Mouse (Mus musculus): ENCODE data around the gene Atg16l1.
"Not testable (repeated sequence)": the region's sequence is repeated elsewhere in the genome, so short reads cannot be mapped to it uniquely, and the experiment has no call there.

Gene Atg16l1

DNA sequence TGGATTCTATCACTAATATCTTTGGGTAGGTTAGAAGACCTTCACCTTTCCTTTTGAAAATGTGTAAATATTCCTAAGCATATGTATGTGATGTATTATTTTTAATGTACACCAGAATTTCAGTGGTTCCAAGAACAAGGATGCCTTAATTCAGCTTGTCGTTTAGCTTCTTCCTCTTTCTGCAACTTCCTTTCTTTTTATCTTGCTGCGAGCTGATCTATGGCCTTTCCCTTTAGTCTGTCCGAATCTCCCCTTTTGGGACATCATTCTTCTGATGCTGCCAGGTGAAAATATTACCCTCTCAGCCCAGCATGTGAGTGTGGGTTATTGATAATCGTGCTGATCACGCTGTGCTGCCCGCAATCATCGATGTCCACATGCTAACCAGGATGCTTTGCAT is 19.2 kb downstream of the Atg16l1 start:
- no peak for DNase-seq

DNA sequence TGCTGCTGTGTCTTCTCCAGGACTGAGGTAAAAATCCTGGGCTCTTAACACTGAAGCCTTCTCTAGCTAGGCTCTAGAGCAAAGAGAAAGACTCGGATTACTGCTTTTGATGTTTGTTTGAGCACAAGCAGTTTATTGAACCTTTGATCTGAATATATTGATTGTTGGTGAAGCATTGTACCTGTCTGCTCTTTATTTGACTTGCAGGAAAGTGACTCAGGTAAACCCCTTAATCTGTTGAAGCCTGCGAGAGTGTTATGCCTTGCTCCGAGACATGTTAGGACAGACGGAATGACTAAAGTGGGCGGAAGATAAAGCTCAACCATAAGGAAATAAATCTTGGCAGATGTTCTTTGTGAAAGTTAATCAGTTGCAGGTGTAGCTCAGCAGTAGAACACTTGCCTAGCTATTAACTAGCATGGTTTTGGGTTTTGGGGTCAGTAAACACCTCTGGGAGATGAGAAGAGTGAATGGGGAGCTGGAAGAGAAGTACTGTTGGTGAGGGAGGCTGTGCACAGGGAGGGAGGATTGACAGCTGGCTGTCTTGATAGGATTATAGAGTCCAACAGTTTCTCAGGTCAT is 23.6 kb downstream of the Atg16l1 start:
- peak; percentile 52 for DNase-seq

DNA sequence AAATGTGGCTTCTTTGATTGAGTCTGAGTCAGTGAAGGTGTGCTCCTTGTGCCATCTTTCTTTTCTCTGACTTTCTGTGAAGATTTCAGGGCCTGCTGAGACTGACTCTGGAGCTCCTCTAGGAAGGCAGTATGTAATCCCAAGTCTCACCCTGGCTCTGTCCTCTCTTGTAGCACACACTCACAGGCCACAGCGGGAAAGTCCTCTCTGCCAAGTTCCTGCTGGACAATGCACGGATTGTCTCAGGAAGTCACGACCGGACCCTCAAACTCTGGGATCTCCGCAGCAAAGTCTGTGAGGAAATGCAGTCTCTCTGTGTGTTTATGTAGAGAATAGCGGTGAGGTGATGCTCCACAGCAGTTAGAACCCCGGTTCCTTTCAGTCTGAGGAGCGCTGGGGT is 30.0 kb downstream of the Atg16l1 start:
- DNase-seq: peak; percentile 14

DNA sequence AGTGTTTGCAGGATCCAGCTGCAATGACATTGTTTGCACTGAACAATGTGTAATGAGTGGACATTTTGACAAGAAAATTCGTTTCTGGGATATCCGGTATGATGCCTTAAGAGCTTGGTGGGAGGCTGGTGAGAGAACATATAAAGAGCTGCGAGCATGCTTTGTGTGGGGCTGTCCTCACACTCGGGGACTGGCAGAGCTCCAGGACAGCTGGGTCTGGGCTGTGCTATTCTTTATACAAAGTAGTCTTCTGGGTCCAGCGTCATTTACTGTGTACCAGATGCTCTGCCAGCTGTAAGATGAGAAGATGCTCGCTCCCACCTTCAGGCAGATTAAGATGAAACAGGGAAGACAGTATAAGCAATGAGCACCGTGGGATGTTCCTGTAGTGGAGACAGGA is 30.6 kb downstream of the Atg16l1 start:
- no peak for DNase-seq

DNA sequence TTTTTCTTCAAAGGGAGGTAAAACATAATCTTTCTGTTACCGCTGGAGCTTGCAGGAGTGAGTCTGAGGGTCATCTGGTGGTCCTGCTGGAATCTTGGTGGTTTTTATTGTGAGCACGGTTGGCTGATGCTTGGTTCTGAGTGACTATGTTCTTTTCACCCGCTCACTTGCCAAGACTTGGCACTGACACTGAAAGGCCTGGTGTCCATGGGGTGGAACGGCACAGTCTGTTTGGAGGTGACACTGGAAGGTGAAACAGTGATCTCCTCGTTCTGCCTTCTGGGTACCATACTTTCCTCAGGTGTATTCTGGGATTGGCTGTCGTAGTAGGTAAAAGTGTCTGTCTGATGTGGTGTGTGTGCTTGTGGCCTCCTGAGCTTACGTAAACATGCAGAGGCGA is 34.0 kb downstream of the Atg16l1 start:
- DNase-seq: no peak

DNA sequence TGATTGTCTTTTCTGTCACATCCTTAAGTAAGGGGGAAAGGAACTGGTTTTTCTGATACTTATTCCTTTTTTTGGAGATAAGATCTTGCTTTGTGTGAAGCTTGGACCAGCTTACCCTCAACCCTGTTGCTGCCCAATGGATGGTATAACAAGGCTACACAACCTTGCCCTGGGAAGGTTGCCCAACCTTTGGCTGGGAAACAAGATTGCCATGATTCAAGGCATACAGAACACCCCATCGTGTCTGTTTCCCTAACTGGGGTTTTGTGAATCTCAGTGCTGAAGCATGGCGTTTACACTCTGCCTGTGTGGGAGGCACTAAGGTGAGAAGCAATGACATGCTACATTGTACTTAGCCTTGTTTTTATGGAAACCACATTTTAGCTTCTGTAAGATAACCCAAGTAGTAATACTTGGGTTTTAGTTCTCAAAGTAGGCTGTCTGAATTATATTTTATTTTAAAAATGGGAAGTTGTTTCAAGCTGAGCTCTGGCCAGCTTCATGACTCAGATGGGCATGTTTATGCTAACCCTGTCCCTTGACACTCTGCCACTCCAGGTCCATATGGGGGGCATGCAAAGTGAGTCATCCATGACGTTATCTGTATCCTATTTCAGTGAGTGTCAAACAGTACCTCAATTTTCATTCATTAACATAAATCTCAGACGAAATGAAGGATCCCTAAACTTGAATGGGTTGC is 36.9 kb downstream of the Atg16l1 start:
- no peak for DNase-seq

DNA sequence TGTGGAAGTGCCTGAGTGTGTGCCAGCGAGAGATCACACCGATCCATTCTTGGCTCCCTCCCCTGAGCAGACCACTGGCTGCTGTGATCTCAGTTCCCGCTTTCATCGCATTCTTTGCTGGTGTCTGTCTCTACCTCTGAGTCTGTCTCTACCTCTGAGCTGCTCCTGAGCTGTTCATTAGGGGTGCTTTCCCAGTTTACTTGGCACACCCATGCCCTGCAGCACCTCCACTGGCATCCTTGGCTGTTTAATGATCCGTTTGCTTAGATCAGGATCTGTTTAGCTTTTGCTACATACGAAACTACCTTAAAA is 37.4 kb downstream of the Atg16l1 start:
- DNase-seq: no peak

DNA sequence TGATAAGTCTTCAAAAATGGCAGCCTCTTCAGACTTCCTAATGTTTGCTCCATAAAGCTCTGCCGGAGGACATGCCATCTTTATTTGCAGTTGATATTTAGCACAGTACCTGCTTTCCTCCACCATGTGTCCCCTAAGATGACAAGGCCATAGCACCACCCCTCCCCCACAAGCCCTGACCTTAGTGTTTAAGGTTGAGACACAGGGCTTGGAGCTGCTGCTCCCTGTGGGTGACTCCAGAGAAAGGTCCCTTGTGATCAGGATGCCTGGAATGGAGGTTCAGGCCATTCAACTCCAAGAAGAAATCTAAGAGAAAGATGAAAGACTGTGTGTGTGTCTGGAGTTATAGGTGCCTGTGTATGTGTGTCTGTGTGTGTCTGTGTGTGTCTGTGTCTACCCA is 42.0 kb downstream of the Atg16l1 start:
- DNase-seq: no peak

DNA sequence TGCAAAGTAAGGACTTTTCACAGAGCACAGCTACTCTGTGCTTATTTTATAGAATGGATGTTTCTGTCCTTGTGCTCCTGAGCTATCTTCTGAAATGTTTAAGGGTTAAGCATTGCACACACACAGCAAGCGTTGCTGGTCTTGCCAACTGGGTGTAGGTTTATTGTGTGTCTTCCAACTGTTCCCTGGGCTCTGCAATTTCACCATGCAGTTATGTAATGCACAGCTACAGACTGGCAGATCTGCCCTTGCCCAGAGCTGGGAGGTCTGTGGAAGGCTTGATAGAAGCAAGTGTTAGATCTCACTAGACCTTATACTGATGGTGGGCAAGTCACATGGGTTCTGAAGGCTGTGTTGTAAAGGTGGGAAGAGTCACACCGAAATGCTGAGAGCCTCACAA is 42.6 kb downstream of the Atg16l1 start:
- DNase-seq: no peak

DNA sequence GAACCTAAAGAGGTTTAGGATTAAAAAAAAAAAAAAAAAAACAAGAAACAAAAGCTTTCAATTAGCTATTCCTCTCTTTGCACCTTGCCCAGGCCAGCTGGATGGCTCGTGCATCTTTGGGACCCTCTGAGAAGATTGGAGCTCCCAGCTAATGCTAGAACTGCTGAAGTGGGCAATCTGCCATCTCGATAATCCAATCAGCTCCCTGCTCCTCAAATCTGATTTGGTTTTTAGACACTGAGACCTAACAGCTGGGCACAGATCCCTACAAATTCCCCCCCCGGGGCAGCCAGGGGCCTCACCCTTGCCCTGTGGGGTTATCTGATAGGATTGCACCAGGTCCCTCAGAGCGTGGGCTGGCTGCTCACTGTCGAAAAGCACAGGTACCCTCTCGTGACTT is 47.9 kb downstream of the Atg16l1 start, which contains the start of gene Sag:
Sag (plus strand) TSS at position 105 of the 400 bp plus-strand sequence.
- no peak for DNase-seq

DNA sequence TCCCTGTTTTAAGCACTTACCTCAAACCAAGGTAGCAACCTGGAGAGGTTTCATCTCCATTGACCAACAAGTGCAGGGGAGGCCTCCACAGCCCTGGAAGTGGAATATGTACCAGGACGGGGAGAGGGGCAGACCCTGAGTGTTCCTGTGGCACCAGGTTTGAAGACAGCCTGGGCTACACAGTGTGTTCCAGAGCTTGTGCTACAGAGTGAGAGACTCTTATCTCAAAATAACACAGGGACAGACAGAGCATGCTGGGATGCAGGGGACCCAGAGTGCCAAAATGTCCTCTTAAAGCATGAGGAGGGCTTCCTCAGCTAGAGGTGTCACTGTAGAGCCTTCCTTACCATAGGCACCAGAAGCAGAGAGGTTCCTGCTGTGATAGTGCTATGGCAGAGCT is 52.1 kb downstream of the Atg16l1 start:
- DNase-seq: no peak

DNA sequence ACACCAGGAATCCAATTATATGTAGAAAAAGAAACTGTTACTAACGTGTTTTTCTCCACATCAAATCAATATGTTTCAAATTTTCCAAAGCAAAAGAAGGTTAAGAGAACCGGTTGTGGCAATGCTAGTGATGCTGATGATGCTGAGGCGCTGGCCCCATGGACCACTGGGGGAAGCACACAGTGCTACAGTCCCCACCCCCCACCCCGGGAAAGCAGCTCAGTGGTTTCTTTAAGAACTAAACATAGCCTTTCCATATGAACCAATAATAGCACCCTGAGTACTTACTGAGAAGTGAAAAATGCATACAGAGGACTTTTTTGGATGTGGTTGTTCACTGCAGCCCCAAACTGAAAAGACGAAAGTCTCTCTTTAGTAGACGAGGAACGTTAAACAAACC is 55.7 kb downstream of the Atg16l1 start:
- DNase-seq: no peak

DNA sequence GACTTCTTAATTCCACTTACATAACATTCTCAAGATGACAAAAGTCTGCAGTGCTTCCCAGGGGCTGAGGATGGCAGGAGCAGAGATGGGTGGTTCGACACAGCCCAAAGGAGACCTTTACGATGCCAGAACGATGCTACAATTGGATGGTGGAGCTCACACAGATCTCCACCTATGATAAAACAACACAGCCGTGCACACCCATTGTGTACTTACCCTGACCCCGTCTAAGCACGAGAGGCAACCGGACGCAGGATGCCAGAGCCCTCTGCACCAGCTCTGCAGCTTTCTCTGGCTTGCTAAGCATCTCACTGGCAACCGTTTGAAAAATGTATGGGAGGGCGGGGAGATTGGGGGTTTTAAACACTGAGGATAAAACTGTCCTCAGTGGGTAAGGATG is 56.4 kb downstream of the Atg16l1 start:
- DNase-seq: no peak

DNA sequence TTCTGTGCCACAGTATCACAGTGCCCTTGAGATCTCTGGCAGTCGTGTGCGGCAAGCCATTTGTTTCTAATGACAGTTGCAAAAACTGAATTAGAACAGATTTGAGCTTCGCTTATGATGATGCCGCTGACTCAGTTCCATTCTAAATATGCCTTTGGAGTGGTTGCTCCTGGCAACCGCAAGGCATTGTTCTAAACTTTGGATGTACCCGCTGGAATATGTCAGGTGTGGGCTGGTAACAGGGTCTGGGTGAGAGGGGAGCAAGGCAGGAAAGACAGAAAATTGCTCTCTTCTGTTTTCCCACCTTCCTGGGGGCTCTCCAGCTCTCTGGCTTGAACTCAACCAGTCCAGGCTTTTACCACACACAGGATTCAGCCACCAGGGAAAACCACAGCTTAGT is 57.5 kb downstream of the Atg16l1 start:
- no peak for DNase-seq

DNA sequence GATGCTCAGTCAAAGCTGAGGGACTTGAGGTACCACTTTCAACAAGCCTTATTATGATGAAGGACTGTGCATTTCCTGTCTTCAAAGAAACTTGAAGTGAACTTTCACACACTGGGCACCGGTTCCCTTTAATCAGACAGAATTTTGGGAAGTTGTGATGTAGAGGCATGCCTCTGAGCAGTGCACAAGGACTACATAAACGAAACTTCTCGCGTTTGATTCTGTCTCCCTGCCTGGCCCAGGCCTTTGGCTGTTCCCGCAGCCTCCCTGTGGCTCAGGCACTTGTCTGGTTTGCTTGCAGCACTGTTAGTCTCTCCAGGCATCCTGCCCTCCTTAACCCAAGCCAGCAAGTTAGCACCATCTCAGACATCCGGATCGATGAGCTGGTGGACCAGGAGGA is 58.0 kb downstream of the Atg16l1 start:
- peak; percentile 14 for DNase-seq

DNA sequence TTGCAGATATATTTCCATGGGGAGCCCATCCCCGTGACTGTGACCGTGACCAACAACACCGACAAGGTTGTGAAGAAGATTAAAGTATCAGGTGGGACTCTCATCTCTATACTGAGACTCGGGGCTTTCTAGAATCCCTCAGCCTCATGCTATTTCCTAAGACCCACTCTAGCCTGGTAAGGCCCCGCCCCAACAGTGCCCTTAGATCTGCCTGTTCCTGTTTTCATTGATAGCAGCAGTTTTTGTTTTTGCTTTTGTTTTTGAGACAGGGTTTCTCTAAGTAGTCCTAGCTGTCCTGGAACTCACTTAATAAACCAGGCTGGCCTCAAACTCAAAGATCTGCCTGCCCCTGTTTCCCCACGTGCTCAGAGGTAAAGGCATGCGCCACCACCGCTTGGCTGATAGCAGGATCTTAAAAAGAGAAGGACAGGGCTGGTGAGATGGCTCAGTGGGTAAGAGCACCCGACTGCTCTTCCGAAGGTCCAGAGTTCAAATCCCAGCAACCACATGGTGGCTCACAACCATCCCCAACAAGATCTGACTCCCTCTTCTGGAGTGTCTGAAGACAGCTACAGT is 68.8 kb downstream of the Atg16l1 start:
- DNase-seq: no peak

DNA sequence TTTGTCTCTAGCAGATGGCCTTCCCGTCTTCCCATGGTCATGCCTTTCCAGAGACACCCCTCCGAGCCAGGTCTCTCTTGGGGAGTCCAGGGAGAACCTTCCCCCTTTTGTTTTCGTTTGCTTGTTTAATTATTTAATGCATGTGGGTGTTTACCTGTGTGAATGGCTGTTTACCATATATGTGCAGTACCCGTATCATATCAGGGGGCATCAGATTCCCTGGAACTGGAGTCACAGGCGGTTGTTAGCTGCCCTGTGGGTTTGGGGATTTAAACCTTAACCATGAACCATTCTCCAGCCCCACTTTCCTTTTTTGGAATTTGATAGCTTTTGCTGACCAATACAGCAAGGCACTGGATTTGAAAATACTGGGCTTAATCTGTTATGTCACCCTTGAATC is 69.6 kb downstream of the Atg16l1 start:
- no peak for DNase-seq

DNA sequence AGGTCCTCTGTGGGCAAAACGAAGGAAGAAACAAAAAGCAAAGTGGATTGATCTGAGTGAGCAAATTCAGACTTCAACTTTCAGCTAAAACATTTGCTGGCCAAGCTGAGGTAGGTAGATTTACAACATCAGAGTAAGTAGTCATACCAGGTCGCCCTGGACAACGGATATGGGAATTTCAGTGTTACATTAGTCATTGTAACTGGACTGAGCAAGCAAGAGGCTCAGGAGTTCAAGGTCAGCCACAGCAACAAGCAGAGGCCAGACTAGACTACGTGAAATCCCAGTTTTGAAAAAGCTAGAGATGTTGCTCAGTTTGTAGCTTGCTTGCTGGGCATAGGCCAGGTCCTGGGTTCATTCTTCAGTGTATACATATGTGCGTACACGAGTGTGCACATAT is 70.3 kb downstream of the Atg16l1 start:
- DNase-seq: no peak

DNA sequence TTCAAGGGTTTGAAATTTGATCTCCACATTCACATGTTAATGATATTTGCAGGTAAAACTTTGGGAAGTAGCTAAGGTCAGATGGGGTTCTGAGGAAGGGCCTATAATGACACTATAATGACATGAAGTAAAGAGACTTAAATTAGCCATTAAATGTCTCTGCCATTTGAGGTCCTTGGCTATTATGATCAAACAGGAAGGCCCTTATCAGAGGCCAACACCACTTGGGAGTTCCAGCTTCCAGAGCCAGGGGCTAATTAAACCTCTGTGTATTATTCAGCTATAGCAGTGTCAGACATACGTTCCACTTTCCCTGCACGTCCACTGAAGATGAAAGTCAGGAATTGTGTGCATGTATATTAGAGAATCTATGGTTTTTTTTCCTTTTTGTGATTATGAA is 70.8 kb downstream of the Atg16l1 start:
- DNase-seq: no peak

DNA sequence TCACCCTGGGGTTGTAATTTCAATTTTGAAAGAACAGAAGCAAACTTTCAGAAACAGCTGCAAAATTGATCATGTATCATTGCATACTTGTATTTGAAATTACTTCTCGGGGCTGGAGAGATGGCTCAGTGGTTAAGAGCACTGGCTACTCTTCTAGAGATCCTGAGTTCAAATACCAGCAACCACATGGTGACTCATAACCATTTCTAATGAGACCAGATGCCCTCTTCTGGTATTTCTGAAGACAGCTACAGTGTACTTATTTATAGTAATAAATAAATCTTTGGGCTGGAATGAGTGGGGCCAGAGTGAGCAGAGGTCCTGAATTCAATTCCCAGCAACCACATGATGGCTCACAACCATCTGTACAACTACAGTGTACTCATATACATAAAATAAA is 71.8 kb downstream of the Atg16l1 start:
- DNase-seq: not testable (repeated sequence)

DNA sequence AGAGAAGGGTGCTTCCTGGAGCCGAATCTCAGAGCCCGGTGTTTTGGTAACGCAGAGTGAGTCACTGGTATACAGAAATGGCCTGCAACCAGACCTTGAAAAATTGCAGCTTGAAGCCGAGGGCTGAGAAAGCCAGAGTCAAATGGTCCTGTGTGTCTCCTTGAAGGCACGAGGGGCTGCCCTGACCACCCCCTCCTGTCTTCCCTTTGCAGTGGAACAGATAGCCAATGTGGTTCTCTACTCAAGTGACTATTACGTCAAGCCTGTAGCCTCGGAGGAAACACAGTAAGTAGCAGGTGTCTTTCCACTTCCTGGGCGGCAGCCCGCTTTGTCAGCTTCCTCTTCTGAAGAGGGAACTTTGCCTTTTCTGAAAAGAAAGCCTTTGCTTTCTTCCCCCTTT is 72.5 kb downstream of the Atg16l1 start:
- DNase-seq: no peak

DNA sequence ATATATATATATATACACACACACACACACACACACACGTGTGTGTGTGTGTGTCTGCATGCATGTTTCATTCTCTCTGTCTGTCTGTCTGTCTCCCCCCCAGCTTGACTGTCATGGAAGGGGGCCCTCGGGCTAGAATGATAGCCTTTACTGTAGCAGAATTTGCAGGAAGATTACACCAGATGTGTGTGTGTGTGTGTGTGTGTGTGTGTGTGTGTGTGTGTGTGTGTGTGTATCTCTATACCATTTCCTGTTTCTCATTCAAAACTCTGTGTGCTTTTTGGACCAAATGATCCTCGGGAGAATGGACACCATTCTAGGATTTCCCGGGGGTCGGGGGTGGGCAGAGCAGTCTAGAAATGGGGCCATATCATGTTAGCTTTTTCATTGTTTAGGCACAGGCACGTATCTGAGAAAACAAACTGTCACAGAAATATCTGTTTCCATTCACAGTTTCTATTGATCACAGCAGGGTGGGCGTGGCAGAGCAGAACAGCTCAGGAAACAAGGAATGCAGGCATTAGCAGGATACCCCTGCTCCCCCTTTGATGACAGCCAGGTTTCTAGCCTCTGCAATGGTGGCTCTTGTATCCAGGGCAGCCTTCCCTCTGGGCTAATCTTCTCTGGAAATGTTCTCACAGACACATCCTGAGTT is 73.4 kb downstream of the Atg16l1 start:
- DNase-seq: no peak

DNA sequence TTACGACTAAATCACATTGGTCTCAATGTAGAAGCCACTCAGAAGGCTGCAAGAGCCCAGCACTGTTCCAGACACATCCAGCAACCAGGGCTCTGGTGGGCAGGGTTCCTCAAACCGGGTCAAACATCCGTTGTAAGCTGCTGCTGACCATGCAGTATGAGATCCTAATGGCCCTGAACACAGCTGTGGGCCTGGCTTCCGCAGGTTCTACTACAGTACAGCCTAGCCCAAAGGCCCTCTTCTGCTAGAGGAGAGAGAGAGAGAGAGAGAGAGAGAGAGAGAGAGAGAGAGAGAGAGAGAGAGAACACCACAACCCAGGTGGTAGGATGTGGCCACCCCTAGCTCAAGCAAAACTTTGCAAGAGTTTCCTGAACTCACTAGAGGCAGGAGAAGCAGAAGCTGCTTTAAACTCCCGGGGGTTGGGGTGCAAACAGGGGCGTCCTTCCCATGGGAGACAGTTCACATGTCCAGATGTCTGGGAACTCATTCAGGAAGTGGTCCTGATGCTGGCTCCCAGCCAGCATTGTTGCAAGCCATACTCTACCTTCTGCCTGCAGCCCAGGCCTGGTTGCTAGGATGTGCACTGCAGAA is 74.0 kb downstream of the Atg16l1 start:
- DNase-seq: no peak

DNA sequence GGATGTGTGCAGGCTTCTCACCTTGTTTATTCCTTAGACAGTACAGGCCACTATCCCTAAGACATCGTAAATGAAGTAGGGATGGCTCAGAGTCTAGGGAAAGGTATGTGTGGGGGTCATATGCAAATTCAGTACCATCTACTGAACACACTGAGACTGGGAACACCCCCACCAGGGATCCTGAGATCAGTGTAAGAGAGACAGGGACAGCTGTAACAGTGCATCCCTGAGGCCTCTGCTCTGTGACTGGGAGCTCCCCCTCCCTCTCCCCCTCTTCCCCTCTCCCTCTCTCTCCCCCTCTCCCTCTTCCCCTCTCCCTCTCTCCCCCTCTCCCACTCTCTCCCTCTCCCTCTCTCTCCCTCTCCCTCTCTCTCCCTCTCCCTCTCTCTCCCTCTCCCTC is 80.8 kb downstream of the Atg16l1 start:
- DNase-seq: no peak
